Mouse (Mus musculus): ENCODE measurements at regions not wholly inside any gene's neighbourhood (a gene's known extent, or its start where the extent isn't known, plus 50 kb on each side); places are given as distances from the start of the nearest gene placed in this dataset.

DNA sequence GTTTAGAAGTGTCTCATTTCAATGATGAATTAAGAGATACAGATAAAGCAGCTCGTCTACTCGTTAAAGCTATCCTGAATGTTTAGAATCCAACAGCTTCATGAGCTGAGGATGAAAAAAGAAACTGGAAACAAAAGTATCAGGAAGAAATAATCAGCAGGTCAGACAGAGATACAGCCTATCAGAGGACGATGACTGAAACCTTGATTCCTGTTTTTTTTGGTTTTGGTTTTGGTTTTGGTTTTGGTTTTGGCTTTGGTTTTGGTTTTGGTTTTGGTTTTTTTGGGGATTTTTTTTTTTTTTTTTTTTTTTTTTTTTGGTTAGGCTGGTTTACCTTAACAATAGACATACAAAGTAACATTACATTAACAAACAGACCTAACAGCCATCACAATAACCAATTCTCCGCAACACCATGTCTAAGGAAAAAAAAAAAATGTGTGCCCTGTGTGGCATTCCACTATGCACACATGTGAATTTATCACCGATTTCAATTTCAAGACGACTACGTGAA, 66.9 kb upstream of the Pdha2 start:
- dilution Hi-C loops (cut with MboI; ENCODE audit: extremely low pct_ligation_motif_present, extremely low pct_unique_long_range_greater_than_20kb, low sequenced_read_pairs), result no loop called here

DNA sequence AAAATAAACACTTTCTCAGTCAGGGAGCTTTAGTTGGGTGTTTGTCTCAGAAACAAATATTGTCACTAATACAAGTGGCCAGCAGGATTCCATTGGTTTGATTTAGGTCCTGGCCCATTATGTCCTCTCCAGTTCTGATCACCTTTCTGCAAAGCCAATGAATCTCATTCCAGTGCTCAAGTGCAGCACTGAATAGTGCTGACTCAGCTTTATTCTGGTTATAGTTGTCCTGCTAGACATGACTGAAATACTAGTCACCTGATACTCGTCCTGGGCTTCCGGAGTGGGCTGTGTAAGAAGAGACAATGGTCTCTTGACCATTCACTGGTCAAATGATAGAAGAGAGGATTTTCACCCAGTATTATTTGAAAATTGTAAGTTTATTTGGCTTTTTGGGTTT, 81.6 kb upstream of the Pdha2 start:
- Histone ChIP-seq H3K27me3 (replicated peaks) (no peaks in the 10 kb centered on the region), H3K27ac (ENCODE audit: insufficient read depth, low read depth) (no peak overlapping the region), H3K4me3 (replicated peaks in 1 of 3; ENCODE audit: low read depth in 2 of 3, low read length in 2 of 3, poor library complexity in 1 of 3) (no peak overlapping the region), H3K4me1 (ENCODE audit: control insufficient read depth in 1 of 2, insufficient read depth in 2 of 2) (no peaks in the 10 kb centered on the region), H3K9me3 (replicated peaks; ENCODE audit: low read length) (no peaks in the 10 kb centered on the region), H3K9ac (ENCODE audit: insufficient read depth, low read depth) (no peak overlapping the region), H3K79me2 (replicated peaks; ENCODE audit: control insufficient read depth, extremely low read depth, insufficient read depth, poor library complexity, severe bottlenecking) (no peaks in the 10 kb centered on the region), H3K36me3 (replicated peaks in 1 of 2; ENCODE audit: control insufficient read depth in 1 of 2, insufficient read depth in 1 of 2, low read length in 1 of 2) (no peaks in the 10 kb centered on the region), H3K4me2 (ENCODE audit: insufficient read depth, low read depth, poor library complexity, severe bottlenecking) (no peak overlapping the region)
- dilution Hi-C loops (cut with MboI; ENCODE audit: extremely low pct_ligation_motif_present, extremely low pct_unique_long_range_greater_than_20kb, low sequenced_read_pairs), result no loop called here
- no peak for DNase-seq (ENCODE audit: extremely low read depth)
- TF ChIP-seq EP300 (IDR thresholded peaks at IDR 0.05; ENCODE audit: low read length), result no peak
- peak; percentile 99 for TF ChIP-seq MAFK (IDR thresholded peaks at IDR 0.05; ENCODE audit: insufficient replicate concordance, low read length)
- in situ Hi-C loops (cut with MboI; ENCODE audit: low pct_ligation_motif_present, low pct_unique_long_range_greater_than_20kb, low sequenced_read_pairs), result no loop called here

More for the DNA sequence above, 66.9 kb upstream of the Pdha2 start:
- H3K27ac ChIP-seq (ENCODE audit: insufficient read depth, low read depth), result no peak overlapping the region
- in situ Hi-C loops (cut with MboI; ENCODE audit: low pct_ligation_motif_present, low pct_unique_long_range_greater_than_20kb, low sequenced_read_pairs), result no loop called here
- no peaks in the 10 kb centered on the region for H3K9me3 ChIP-seq (replicated peaks; ENCODE audit: low read length)
- H3K4me2 ChIP-seq (ENCODE audit: insufficient read depth, low read depth, poor library complexity, severe bottlenecking), result peak overlapping the region; percentile 97
- no peaks in the 10 kb centered on the region for H3K79me2 ChIP-seq (replicated peaks; ENCODE audit: control insufficient read depth, extremely low read depth, insufficient read depth, poor library complexity, severe bottlenecking)
- peak; percentile 27 for DNase-seq (ENCODE audit: extremely low read depth)
- H3K27me3 ChIP-seq (replicated peaks), result no peaks in the 10 kb centered on the region
- H3K9ac ChIP-seq (ENCODE audit: insufficient read depth, low read depth), result peak overlapping the region; percentile 33; the same call in 1 of the 2 replicates
- no peaks in the 10 kb centered on the region for H3K36me3 ChIP-seq (replicated peaks in 1 of 2; ENCODE audit: control insufficient read depth in 1 of 2, insufficient read depth in 1 of 2, low read length in 1 of 2)
- H3K4me1 ChIP-seq (ENCODE audit: control insufficient read depth in 1 of 2, insufficient read depth in 2 of 2), result peaks cover 5 to 6% of the 10 kb centered on the region in 2 experiments; a peak in 3 of 4 replicates
- TF ChIP-seq JUN (IDR thresholded peaks at IDR 0.05; ENCODE audit: insufficient read depth, low read depth, low read length) (peak; percentile 32; the same call in 1 of the 2 replicates), USF1 (IDR thresholded peaks at IDR 0.05; ENCODE audit: low read depth, low read length) (no peak), ELF1 (IDR thresholded peaks at IDR 0.05; ENCODE audit: low read depth, low read length) (no peak), MYC (IDR thresholded peaks at IDR 0.05; ENCODE audit: low read depth, low read length) (no peak), IRF4 (IDR thresholded peaks at IDR 0.05; ENCODE audit: low read depth, low read length) (peak; percentile 96), CTCF (conservative IDR thresholded peaks at IDR 0.05 in 1 of 2, IDR thresholded peaks at IDR 0.05 in 1 of 2; ENCODE audit: low read depth in 2 of 2, low read length in 2 of 2) (no peak), SIN3A (IDR thresholded peaks at IDR 0.05; ENCODE audit: low read length) (peak; percentile 57; the same call in 1 of the 2 replicates), BHLHE40 (IDR thresholded peaks at IDR 0.05; ENCODE audit: low read depth, low read length) (0 out of 2 replicates have a peak, but pooled peaks have one; percentile 15), POLR2AphosphoS2 (IDR thresholded peaks at IDR 0.05; ENCODE audit: low read depth, low read length) (no peak), ZC3H11A (IDR thresholded peaks at IDR 0.05; ENCODE audit: low read depth, low read length) (no peak), RCOR1 (conservative IDR thresholded peaks at IDR 0.05; ENCODE audit: low read depth, low read length) (peak; percentile 66), ZNF384 (IDR thresholded peaks at IDR 0.05; ENCODE audit: low read depth, low read length) (peak; percentile 98), NRF1 (IDR thresholded peaks at IDR 0.05; ENCODE audit: low read depth, low read length) (no peak), ETS1 (conservative IDR thresholded peaks at IDR 0.05; ENCODE audit: low read depth, low read length) (peak; percentile 99), TBP (conservative IDR thresholded peaks at IDR 0.05; ENCODE audit: low read depth, low read length) (no peak), MXI1 (IDR thresholded peaks at IDR 0.05; ENCODE audit: low read depth, low read length) (no peak), E2F4 (IDR thresholded peaks at IDR 0.05; ENCODE audit: insufficient replicate concordance, low read depth, low read length) (no peak), POLR2A (IDR thresholded peaks at IDR 0.05; ENCODE audit: low read depth, low read length) (no peak), USF2 (conservative IDR thresholded peaks at IDR 0.05; ENCODE audit: low read depth, low read length) (no peak), TCF12 (IDR thresholded peaks at IDR 0.05; ENCODE audit: low read depth, low read length) (no peak), MEF2A (IDR thresholded peaks at IDR 0.05; ENCODE audit: borderline replicate concordance, low read depth, low read length) (0 out of 2 replicates have a peak, but pooled peaks have one; percentile 26), MAZ (IDR thresholded peaks at IDR 0.05; ENCODE audit: low read depth, low read length) (no peak), RAD21 (IDR thresholded peaks at IDR 0.05; ENCODE audit: low read depth, low read length) (no peak), HCFC1 (IDR thresholded peaks at IDR 0.05; ENCODE audit: low read depth, low read length) (peak; percentile 53; the same call in 1 of the 2 replicates), UBTF (IDR thresholded peaks at IDR 0.05; ENCODE audit: low read depth, low read length) (no peak), JUND (conservative IDR thresholded peaks at IDR 0.05; ENCODE audit: low read depth, low read length) (peak; percentile 61; the same call in 1 of the 2 replicates), MAFK (IDR thresholded peaks at IDR 0.05; ENCODE audit: insufficient replicate concordance, low read length) (peak; percentile 30; the same call in 1 of the 2 replicates), MAX (IDR thresholded peaks at IDR 0.05; ENCODE audit: low read length) (no peak), CHD1 (IDR thresholded peaks at IDR 0.05; ENCODE audit: low read depth, low read length) (0 out of 2 replicates have a peak, but pooled peaks have one; percentile 20), SMC3 (IDR thresholded peaks at IDR 0.05; ENCODE audit: low read depth, low read length) (no peak), CHD2 (IDR thresholded peaks at IDR 0.05; ENCODE audit: low read length) (no peak), EP300 (IDR thresholded peaks at IDR 0.05; ENCODE audit: low read length) (peak; percentile 92), ZMIZ1 (IDR thresholded peaks at IDR 0.05; ENCODE audit: low read depth, low read length) (no peak), NELFE (IDR thresholded peaks at IDR 0.05; ENCODE audit: low read depth, low read length) (no peak), ZKSCAN1 (IDR thresholded peaks at IDR 0.05; ENCODE audit: borderline replicate concordance, low read depth, low read length) (no peak), GABPA (IDR thresholded peaks at IDR 0.05; ENCODE audit: insufficient replicate concordance, low read depth, low read length) (no peak)
- peak overlapping the region in 2 of 3 experiments; percentile 4 to 57 for H3K4me3 ChIP-seq (replicated peaks in 1 of 3; ENCODE audit: low read depth in 2 of 3, low read length in 2 of 3, poor library complexity in 1 of 3)

Measured in CH12.LX (cell line).